Mouse (Mus musculus) MEL (cell line): ENCODE results near the gene Tob2. TPM values are rescaled to one million over a fixed set of nuclear protein-coding genes. Genes with fewer than 3 reads are reported as not detected.
A peak's percentile ranks its signal among the peaks of the same experiment; 100 is the strongest.

Experiments
- DNase-seq: peaks from one replicate; pipeline ENCODE4 v3.0.0; 2011; ENCODE audit warnings: low read depth, low spot score
- H3K27ac ChIP-seq: 2 replicates; pipeline ENCODE4 v1.5.1; 2012; ENCODE audit warnings: low read depth, mild to moderate bottlenecking, control low read depth, low read length, moderate library complexity; ENCODE audit not compliant: control insufficient read depth
- H3K27me3 ChIP-seq, 2 experiments: fragments of 150-350 bp in 1 of 2; sonication (generic) in 1 of 2; 2 replicates each; pipeline ENCODE4 v1.6.1; 2012; ENCODE audit warnings: low read length in 2 of 2, mild to moderate bottlenecking in 2 of 2, improper control_type of control experiment in 1 of 2, moderate library complexity in 1 of 2; ENCODE audit not compliant: insufficient read depth in 2 of 2, control insufficient read depth in 1 of 2
- H3K36me3 ChIP-seq, 2 experiments: 2 replicates each; pipeline ENCODE4 v1.6.1; 2012 to 2014; ENCODE audit warnings: low read length in 2 of 2, improper control_type of control experiment in 1 of 2, inconsistent platforms in 1 of 2, mild to moderate bottlenecking in 1 of 2; ENCODE audit not compliant: insufficient read depth in 2 of 2, control insufficient read depth in 1 of 2
- H3K4me1 ChIP-seq, 2 experiments: fragments of 150-350 bp in 1 of 2; sonication (generic) in 1 of 2; 2 replicates each; pipeline ENCODE4 v1.6.1; 2012; ENCODE audit warnings: low read length in 2 of 2, improper control_type of control experiment in 1 of 2, mild to moderate bottlenecking in 1 of 2; ENCODE audit not compliant: insufficient read depth in 2 of 2, control insufficient read depth in 1 of 2
- H3K4me3 ChIP-seq, 2 experiments: fragments of 150-350 bp in 1 of 2; sonication (generic) in 1 of 2; 2 replicates each; pipeline ENCODE4 v1.5.1; 2012; ENCODE audit warnings: low read depth in 2 of 2, low read length in 2 of 2, mild to moderate bottlenecking in 2 of 2, moderate library complexity in 2 of 2, control low read depth in 1 of 2, improper control_type of control experiment in 1 of 2; ENCODE audit not compliant: control insufficient read depth in 1 of 2, insufficient read depth in 1 of 2
- H3K79me2 ChIP-seq: 2 replicates; pipeline ENCODE4 v1.6.1; 2012; ENCODE audit warnings: mild to moderate bottlenecking, low read length, moderate library complexity; ENCODE audit not compliant: control insufficient read depth, poor library complexity, insufficient read depth
- H3K9ac ChIP-seq: 2 replicates; pipeline ENCODE4 v1.6.1; 2012; ENCODE audit warnings: low read depth, mild to moderate bottlenecking, control low read depth, low read length, moderate library complexity; ENCODE audit not compliant: control insufficient read depth, poor library complexity, severe bottlenecking
- H3K9me3 ChIP-seq: fragments of 150-350 bp; sonication (generic); replicated peaks from 2 replicates; pipeline ENCODE4 v1.6.1; 2012; ENCODE audit warnings: mild to moderate bottlenecking, low read length, improper control_type of control experiment, moderate library complexity; ENCODE audit not compliant: insufficient read depth
- BHLHE40 ChIP-seq: IDR thresholded peaks from 2 replicates; pipeline ENCODE4 v1.6.1; 2012; ENCODE audit warnings: low read depth, mild to moderate bottlenecking, inconsistent platforms, low read length, improper control_type of control experiment, borderline replicate concordance
- E2F4 ChIP-seq: IDR thresholded peaks from 2 replicates; pipeline ENCODE4 v1.6.1; 2011; ENCODE audit warnings: low read depth, low read length, improper control_type of control experiment, borderline replicate concordance
- ETS1 ChIP-seq: IDR thresholded peaks from 2 replicates; pipeline ENCODE4 v1.6.1; 2012; ENCODE audit warnings: low read depth, mild to moderate bottlenecking, inconsistent platforms, low read length, improper control_type of control experiment, moderate library complexity
- GATA1 ChIP-seq: IDR thresholded peaks from 2 replicates; pipeline ENCODE4 v1.6.1; 2011; ENCODE audit warnings: low read depth, low read length, improper control_type of control experiment
- HCFC1 ChIP-seq: IDR thresholded peaks from 2 replicates; pipeline ENCODE4 v1.6.1; 2012; ENCODE audit warnings: low read depth, mild to moderate bottlenecking, inconsistent platforms, low read length, improper control_type of control experiment, moderate library complexity
- MAFK ChIP-seq: IDR thresholded peaks from 2 replicates; pipeline ENCODE4 v1.6.1; 2011; ENCODE audit warnings: low read depth, mild to moderate bottlenecking, low read length, improper control_type of control experiment, borderline replicate concordance
- MAX ChIP-seq: IDR thresholded peaks from 2 replicates; pipeline ENCODE4 v1.6.1; 2011; ENCODE audit warnings: low read length, improper control_type of control experiment
- MEF2A ChIP-seq: IDR thresholded peaks from 2 replicates; pipeline ENCODE4 v1.6.1; 2014; ENCODE audit warnings: low read depth, mild to moderate bottlenecking, inconsistent platforms, low read length, improper control_type of control experiment; ENCODE audit not compliant: poor library complexity, insufficient replicate concordance, severe bottlenecking; ENCODE audit errors: extremely low read depth
- MXI1 ChIP-seq: IDR thresholded peaks from 2 replicates; pipeline ENCODE4 v1.6.1; 2011; ENCODE audit warnings: mild to moderate bottlenecking, low read depth, low read length, improper control_type of control experiment
- NELFE ChIP-seq: IDR thresholded peaks from 2 replicates; pipeline ENCODE4 v1.6.1; 2011; ENCODE audit warnings: low read depth, low read length, improper control_type of control experiment
- POLR2A ChIP-seq, 2 experiments: IDR thresholded peaks; 2 replicates each; pipeline ENCODE4 v1.6.1; 2011 to 2012; ENCODE audit warnings: low read length in 2 of 2, mild to moderate bottlenecking in 2 of 2, control low read depth in 1 of 2, improper control_type of control experiment in 1 of 2, low read depth in 1 of 2, moderate library complexity in 1 of 2; ENCODE audit not compliant: control insufficient read depth in 1 of 2, insufficient read depth in 1 of 2, poor library complexity in 1 of 2
- POLR2AphosphoS2 ChIP-seq: IDR thresholded peaks from 2 replicates; pipeline ENCODE4 v1.6.1; 2011; ENCODE audit warnings: low read length, improper control_type of control experiment
- POLR2AphosphoS5 ChIP-seq: IDR thresholded peaks from 2 replicates; pipeline ENCODE4 v1.6.1; 2012; ENCODE audit warnings: low read depth, borderline replicate concordance, mild to moderate bottlenecking, inconsistent platforms, low read length, moderate library complexity, mixed read lengths
- SIN3A ChIP-seq: IDR thresholded peaks from 2 replicates; pipeline ENCODE4 v1.6.1; 2012; ENCODE audit warnings: low read length, improper control_type of control experiment, inconsistent platforms
- TAL1 ChIP-seq: IDR thresholded peaks from 2 replicates; pipeline ENCODE4 v1.6.1; 2012; ENCODE audit warnings: mild to moderate bottlenecking, inconsistent platforms, low read length, moderate library complexity, mixed read lengths
- TBP ChIP-seq: IDR thresholded peaks from 2 replicates; pipeline ENCODE4 v1.8.0; 2011; ENCODE audit warnings: low read depth, low read length, improper control_type of control experiment
- TCF12 ChIP-seq: IDR thresholded peaks from 2 replicates; pipeline ENCODE4 v1.6.1; 2014; ENCODE audit warnings: low read depth, mild to moderate bottlenecking, inconsistent platforms, low read length, improper control_type of control experiment, moderate library complexity
- USF2 ChIP-seq, 2 experiments: IDR thresholded peaks; 2 replicates each; pipeline ENCODE4 v1.6.1; 2011 to 2012; ENCODE audit warnings: improper control_type of control experiment in 2 of 2, low read length in 2 of 2, borderline replicate concordance in 1 of 2, inconsistent platforms in 1 of 2, low read depth in 1 of 2, mild to moderate bottlenecking in 1 of 2; ENCODE audit not compliant: insufficient read depth in 1 of 2
- ZC3H11A ChIP-seq: IDR thresholded peaks from 2 replicates; pipeline ENCODE4 v1.6.1; 2012; ENCODE audit warnings: low read depth, mild to moderate bottlenecking, inconsistent platforms, low read length, improper control_type of control experiment
- ZNF384 ChIP-seq: IDR thresholded peaks from 2 replicates; pipeline ENCODE4 v1.6.1; 2012; ENCODE audit warnings: low read depth, mild to moderate bottlenecking, inconsistent platforms, low read length, improper control_type of control experiment
- polyA plus RNA-seq, 2 experiments: library from polyadenylated mRNA; stranded (reverse) in 1 of 2; unstranded in 1 of 2; fragments of >175 nt in 1 of 2; fragments of >200 nt in 1 of 2; gene quantifications; 2 replicates each; pipeline versions ENCODE4 v1.2.1 to v1.2.4; 2012; ENCODE audit warnings: low replicate concordance in 2 of 2, low read depth in 1 of 2; ENCODE audit not compliant: insufficient read length in 2 of 2, insufficient read depth in 1 of 2, missing spikeins in 1 of 2
- total RNA-seq: library from RNA; depleted of rRNA; stranded (reverse); fragments of 300-350 nt; gene quantifications from 2 replicates; pipeline ENCODE4 v1.2.3, GENCODE M21; 2012

Tob2 gene
- total and polyA plus RNA-seq, 3 experiments = 20.7 to 23.5 TPM; not detected in 1

GRCm38 (mm10) chr15:81864238-81864637, 5.6 kb upstream of the Tob2 start (continued):
- TF ChIP-seq SIN3A (peak; percentile 70), ETS1 (peak; percentile 74), BHLHE40 (no peak), POLR2AphosphoS5 (no peak), MEF2A (no peak), HCFC1 (0 out of 2 replicates have a peak, but pooled peaks have one; percentile 51), GATA1 (peak; percentile 70)
- TF ChIP-seq, all 39 proteins: peak for 17

- Histone ChIP-seq H3K4me3 (peak overlapping the region; percentile 48 to 84), H3K9me3 (no peaks in the 10 kb centered on the region)
- DNase-seq = peak; percentile 89
Observed at GRCm38 (mm10) chr15:81860471-81861135, 2.0 kb upstream of the Tob2 start.

More at GRCm38 (mm10) chr15:81860471-81861135, 2.0 kb upstream of the Tob2 start:
- Histone ChIP-seq H3K36me3 (peaks cover 0 to 27% of the 10 kb centered on the region in 2 experiments; a peak in 3 of 4 replicates), H3K4me1 (peaks cover 18 to 22% of the 10 kb centered on the region in 2 experiments), H3K27ac (peak overlapping the region; percentile 91), H3K79me2 (peaks cover 32% of the 10 kb centered on the region), H3K27me3 (no peaks in the 10 kb centered on the region), H3K9ac (peak overlapping the region; percentile 77)
- no peak for TF ChIP-seq TAL1
- peak; percentile 60 for TF ChIP-seq NELFE
- peak; percentile 62 for TF ChIP-seq MXI1
- peak; percentile 60; the same call in 1 of the 2 replicates for TF ChIP-seq TBP
- TF ChIP-seq MAX = peak; percentile 12; the same call in 1 of the 2 replicates
- TF ChIP-seq TCF12 = 0 out of 2 replicates have a peak, but pooled peaks have one; percentile 22
- peak; percentile 54; the same call in 1 of the 2 replicates for TF ChIP-seq POLR2AphosphoS2
- no peak for TF ChIP-seq ZNF384
- no peak for TF ChIP-seq USF2 (IDR thresholded peaks at IDR 0.05; ENCODE audit: borderline replicate concordance in 1 of 2, insufficient read depth in 1 of 2, low read depth in 1 of 2, low read length in 2 of 2)
- peak in 1 of 2 experiments; percentile 74; a peak in 2 of 4 replicates for TF ChIP-seq POLR2A (IDR thresholded peaks at IDR 0.05; ENCODE audit: control insufficient read depth in 1 of 2, insufficient read depth in 1 of 2, low read depth in 1 of 2, low read length in 2 of 2, poor library complexity in 1 of 2)
- peak; percentile 50 for TF ChIP-seq SIN3A
- 0 out of 2 replicates have a peak, but pooled peaks have one; percentile 7 for TF ChIP-seq ZC3H11A
- TF ChIP-seq HCFC1 = peak; percentile 42; the same call in 1 of the 2 replicates
- TF ChIP-seq ETS1 = 0 out of 2 replicates have a peak, but pooled peaks have one; percentile 35
- peak; percentile 87 for TF ChIP-seq E2F4
- peak; percentile 63; the same call in 1 of the 2 replicates for TF ChIP-seq MAFK
